Mouse (Mus musculus) ES-E14 (cell line): ENCODE data around the gene Nmt1. TPM values are rescaled to one million over a fixed set of nuclear protein-coding genes. Genes with fewer than 3 reads are reported as not detected.
A peak's percentile ranks its signal among the peaks of the same experiment; 100 is the strongest.

ENCODE experiments used
- DNase-seq: peaks from one replicate; pipeline ENCODE4 v3.0.0-alpha.2; 2013; ENCODE audit warnings: low read depth, low spot score
- H3K27ac ChIP-seq: 2 replicates; pipeline ENCODE4 v1.5.1; 2012; ENCODE audit warnings: low read depth, mild to moderate bottlenecking, low read length, moderate library complexity, mixed read lengths; ENCODE audit not compliant: poor library complexity, insufficient read depth, severe bottlenecking
- H3K36me3 ChIP-seq: 2 replicates; pipeline ENCODE4 v1.6.1; 2012; ENCODE audit warnings: mild to moderate bottlenecking, low read length, moderate library complexity, mixed read lengths; ENCODE audit not compliant: control insufficient read depth, poor library complexity, insufficient read depth, severe bottlenecking
- H3K4me1 ChIP-seq, 2 experiments: fragments of 150-350 bp in 1 of 2; sonication (generic) in 1 of 2; 2 replicates each; pipeline ENCODE4 v1.6.1; 2012; ENCODE audit warnings: low read length in 2 of 2, mild to moderate bottlenecking in 1 of 2, mixed read lengths in 1 of 2; ENCODE audit not compliant: control insufficient read depth in 2 of 2, insufficient read depth in 2 of 2, poor library complexity in 1 of 2
- H3K4me3 ChIP-seq, 2 experiments: fragments of 150-350 bp in 1 of 2; sonication (generic) in 1 of 2; 2 replicates each; pipeline ENCODE4 v1.5.1; 2012; ENCODE audit warnings: low read length in 2 of 2, low read depth in 1 of 2, mild to moderate bottlenecking in 1 of 2, mixed read lengths in 1 of 2; ENCODE audit not compliant: insufficient read depth in 1 of 2, poor library complexity in 1 of 2, severe bottlenecking in 1 of 2
- H3K9ac ChIP-seq: 2 replicates; pipeline ENCODE4 v1.6.1; 2012; ENCODE audit warnings: low read depth, mild to moderate bottlenecking, low read length, mixed read lengths; ENCODE audit not compliant: poor library complexity, insufficient read depth, severe bottlenecking
- H3K9me3 ChIP-seq: fragments of 150-350 bp; sonication (generic); 2 replicates; pipeline ENCODE4 v1.6.1; 2012; ENCODE audit warnings: low read depth, mild to moderate bottlenecking, low read length; ENCODE audit not compliant: control insufficient read depth, insufficient read depth
- CHD2 ChIP-seq: IDR thresholded peaks from 2 replicates; pipeline ENCODE4 v1.6.1; 2014; ENCODE audit warnings: mild to moderate bottlenecking, low read depth, low read length, inconsistent platforms
- HCFC1 ChIP-seq: IDR thresholded peaks from 2 replicates; pipeline ENCODE4 v1.6.1; 2012; ENCODE audit warnings: low read length, inconsistent platforms, borderline replicate concordance; ENCODE audit not compliant: insufficient read depth
- MAFK ChIP-seq: IDR thresholded peaks from 2 replicates; pipeline ENCODE4 v1.6.1; 2014; ENCODE audit warnings: mild to moderate bottlenecking, low read depth, low read length, inconsistent platforms; ENCODE audit not compliant: insufficient read depth
- ZC3H11A ChIP-seq: IDR thresholded peaks from 2 replicates; pipeline ENCODE4 v1.6.1; 2012; ENCODE audit warnings: low read depth, mild to moderate bottlenecking, inconsistent platforms, low read length, borderline replicate concordance
- ZNF384 ChIP-seq: IDR thresholded peaks from 2 replicates; pipeline ENCODE4 v1.6.1; 2012; ENCODE audit warnings: low read depth, low read length, inconsistent platforms
- in situ Hi-C, 2 experiments: fragments of 600-800 bp; cut with MboI; formaldehyde crosslinking; loops; one replicate each; pipeline ENCODE4 v1.15.1; 2025; ENCODE audit warnings: low sequenced_read_pairs in 2 of 2, inconsistent platforms in 1 of 2; ENCODE audit not compliant: unreplicated experiment in 2 of 2
- total RNA-seq: library from RNA; depleted of rRNA; stranded (reverse); fragments of 300-350 nt; gene quantifications from 2 replicates; pipeline ENCODE4 v1.2.3, GENCODE M21; 2012

Gene Nmt1
- total RNA-seq, 1 experiment, result 61.0 TPM

GRCm38 (mm10) chr11:103052078-103052477, 24.1 kb downstream of the Nmt1 start:
- H3K4me3 ChIP-seq, result no peak overlapping the region
- in situ Hi-C loops, result no loop called here
- H3K9me3 ChIP-seq, result no peaks in the 10 kb centered on the region
- peak overlapping the region; percentile 6; the same call in 1 of the 2 replicates for H3K27ac ChIP-seq
- no peaks in the 10 kb centered on the region; a peak in 1 of 4 replicates for H3K4me1 ChIP-seq
- H3K9ac ChIP-seq, result no peak overlapping the region
- no peak for DNase-seq
- H3K36me3 ChIP-seq, result peaks cover 46% of the 10 kb centered on the region
- no peak for TF ChIP-seq HCFC1
- TF ChIP-seq CHD2, result no peak
- no peak for TF ChIP-seq MAFK
- TF ChIP-seq ZNF384, result no peak
- no peak for TF ChIP-seq ZC3H11A

GRCm38 (mm10) chr11:103053191-103054076, 25.4 kb downstream of the Nmt1 start:
- no peaks in the 10 kb centered on the region for H3K9me3 ChIP-seq
- H3K36me3 ChIP-seq, result peaks cover 53% of the 10 kb centered on the region
- no peak for DNase-seq
- in situ Hi-C loops, result no loop called here
- TF ChIP-seq HCFC1, result no peak
- TF ChIP-seq ZC3H11A, result no peak
- no peak for TF ChIP-seq CHD2
- TF ChIP-seq ZNF384, result no peak
- no peak for TF ChIP-seq MAFK
- no peak overlapping the region for H3K4me3 ChIP-seq
- no peak overlapping the region for H3K27ac ChIP-seq
- no peak overlapping the region for H3K9ac ChIP-seq
- no peaks in the 10 kb centered on the region; a peak in 1 of 4 replicates for H3K4me1 ChIP-seq

GRCm38 (mm10) chr11:103054798-103055197, 26.8 kb downstream of the Nmt1 start:
- H3K4me1 ChIP-seq, result no peaks in the 10 kb centered on the region; a peak in 1 of 4 replicates
- no peak for TF ChIP-seq ZNF384
- no peak for TF ChIP-seq MAFK
- TF ChIP-seq CHD2, result no peak
- no peak for TF ChIP-seq ZC3H11A
- TF ChIP-seq HCFC1, result no peak
- in situ Hi-C loops, result no loop called here
- H3K27ac ChIP-seq, result no peak overlapping the region
- H3K9ac ChIP-seq, result no peak overlapping the region
- no peak overlapping the region for H3K4me3 ChIP-seq
- H3K36me3 ChIP-seq, result peaks cover 66% of the 10 kb centered on the region
- DNase-seq, result peak; percentile 80
- H3K9me3 ChIP-seq, result no peaks in the 10 kb centered on the region

DNA sequence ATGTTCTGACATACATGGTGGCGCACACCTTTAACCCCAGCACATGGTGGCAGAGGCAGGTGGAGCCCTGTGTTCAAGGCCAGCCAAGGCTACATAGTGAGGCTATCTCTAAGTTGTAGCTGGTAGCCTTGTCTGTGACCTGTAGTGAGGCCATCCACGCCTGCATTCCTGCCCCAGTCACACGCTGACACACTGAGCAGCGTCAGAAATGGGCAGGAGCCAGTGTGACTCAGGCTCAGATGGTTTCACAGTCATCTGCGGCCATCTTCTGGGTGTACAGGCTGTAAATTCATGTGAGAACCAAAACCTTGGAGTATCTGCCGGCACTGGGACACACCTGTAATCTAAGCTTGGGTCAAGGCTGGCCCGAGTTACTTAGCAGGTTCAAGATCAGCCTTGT, 28.6 kb downstream of the Nmt1 start:
- no peak for TF ChIP-seq HCFC1
- no peak for TF ChIP-seq ZNF384
- TF ChIP-seq ZC3H11A, result no peak
- TF ChIP-seq MAFK, result no peak
- no peak for TF ChIP-seq CHD2
- peaks cover 67% of the 10 kb centered on the region for H3K36me3 ChIP-seq
- no peak for DNase-seq
- in situ Hi-C loops, result no loop called here
- H3K4me1 ChIP-seq, result no peaks in the 10 kb centered on the region; a peak in 1 of 4 replicates
- H3K9ac ChIP-seq, result no peak overlapping the region
- no peak overlapping the region for H3K4me3 ChIP-seq
- no peak overlapping the region for H3K27ac ChIP-seq
- no peaks in the 10 kb centered on the region for H3K9me3 ChIP-seq
